Mouse (Mus musculus): Measurements from ENCODE around the gene Vmn1r111.
"Not testable (repeated sequence)": the region's sequence is repeated elsewhere in the genome, so short reads cannot be mapped to it uniquely, and the experiment has no call there.

The Vmn1r111 gene

GRCm38 (mm10) chr7:20703116-20703515, at the start of gene Vmn1r111:
Gene Vmn1r111 (minus strand): TSS chr7:20703216.
- not testable (repeated sequence) for DNase-seq (ENCODE audit: extremely low spot score)

GRCm38 (mm10) chr7:20730524-20730923, 27.5 kb upstream of the Vmn1r111 start, which contains the start of gene Gm10668:
Gene Gm10668 (minus strand): TSS chr7:20730624.
- not testable (repeated sequence) for DNase-seq (ENCODE audit: extremely low spot score)

- DNase-seq (ENCODE audit: extremely low spot score), result not testable (repeated sequence)
Observed at GRCm38 (mm10) chr7:20668618-20669017, 34.4 kb downstream of the Vmn1r111 start, which contains the start of gene Vmn1r107. Gene Vmn1r107 (plus strand): TSS chr7:20668918.
